Mouse (Mus musculus) bone marrow macrophage, adult 2 months (primary cell): ENCODE data around the gene Rab3d.

Experiments
- CTCF ChIP-seq: IDR thresholded peaks from 2 replicates; pipeline ENCODE4 v1.5.1; 2012; ENCODE audit warnings: low read depth, mild to moderate bottlenecking, low read length, moderate library complexity
- POLR2A ChIP-seq: IDR thresholded peaks from 2 replicates; pipeline ENCODE4 v1.6.1; 2012; ENCODE audit warnings: mild to moderate bottlenecking, low read depth, low read length, borderline replicate concordance

GRCm38 (mm10) chr9:21954635-21955034 lies 36.6 kb upstream of the Rab3d start:
- TF ChIP-seq CTCF (no peak), POLR2A (no peak)
